In genomic region chr3:20291370-20291769, GRCm38 (mm10) we compare ENCODE assay signal across 32 mouse cellular contexts. TPM values are rescaled to one million over a fixed set of nuclear protein-coding genes. Genes with fewer than 3 reads are reported as not detected.
"Had no signal": no experiment of that assay in that cellular context is flagged by ENCODE, and none has a peak within 500 bp of the region (broad histone marks: within the 10 kb centered on the region; RNA-seq: fewer than 3 reads in every experiment).

No protein-coding gene starts in this region.

- H3K9me3 ChIP-seq: heart, embryonic 15.5 days; hindbrain, embryonic 13.5 days; hindbrain, embryonic 15.5 days; limb, embryonic 13.5 days; limb, embryonic 15.5 days; liver, embryonic 12.5 days had no signal

- DNase-seq: gastrocnemius, postnatal 14 days; gastrocnemius, postnatal 36 days; heart, adult 2 months; heart, postnatal 14 days; heart, postnatal 36 days; kidney, adult 18-20 months; kidney, adult 8-10 months; kidney, postnatal 10 days; kidney, postnatal 36 days; layer of hippocampus, adult 9-11 months; layer of hippocampus, postnatal 36 days; left cerebral cortex, postnatal 4 days had no signal

- ATAC-seq: hindbrain, postnatal 0 days; intestine, postnatal 0 days; liver, embryonic 12.5 days had no signal

- H3K4me2 ChIP-seq: heart, embryonic 11.5 days; heart, embryonic 13.5 days; heart, embryonic 15.5 days; hindbrain, embryonic 13.5 days; hindbrain, embryonic 15.5 days; limb, embryonic 13.5 days; limb, embryonic 15.5 days; liver, embryonic 12.5 days had no signal

- H3K4me3 ChIP-seq: heart, adult 2 months; heart, embryonic 13.5 days; heart, embryonic 15.5 days; hindbrain, embryonic 13.5 days; hindbrain, embryonic 15.5 days; limb, embryonic 13.5 days; limb, embryonic 15.5 days; liver, embryonic 12.5 days had no signal

- H3K9ac ChIP-seq: heart, embryonic 13.5 days; heart, embryonic 15.5 days; hindbrain, embryonic 13.5 days; hindbrain, embryonic 15.5 days; limb, embryonic 13.5 days; limb, embryonic 15.5 days; liver, embryonic 12.5 days; liver, embryonic 14.5 days had no signal

- H3K36me3 ChIP-seq: heart, embryonic 13.5 days; heart, embryonic 15.5 days; hindbrain, embryonic 13.5 days; hindbrain, embryonic 15.5 days; limb, embryonic 13.5 days; limb, embryonic 15.5 days; liver, embryonic 12.5 days had no signal

- H3K27me3 ChIP-seq: heart, embryonic 13.5 days; heart, embryonic 15.5 days; hindbrain, embryonic 13.5 days; hindbrain, embryonic 15.5 days; limb, embryonic 13.5 days; limb, embryonic 15.5 days; liver, embryonic 12.5 days had no signal

- H3K4me1 ChIP-seq: heart, embryonic 13.5 days; heart, embryonic 15.5 days; hindbrain, embryonic 13.5 days; hindbrain, embryonic 15.5 days; limb, embryonic 13.5 days; limb, embryonic 15.5 days; liver, embryonic 12.5 days had no signal

- H3K27ac ChIP-seq: heart, adult 2 months; heart, embryonic 13.5 days; heart, embryonic 15.5 days; hindbrain, embryonic 13.5 days; hindbrain, embryonic 15.5 days; hindbrain, postnatal 0 days; limb, embryonic 13.5 days; limb, embryonic 15.5 days; liver, embryonic 12.5 days; liver, embryonic 14.5 days had no signal

RNA-seq across cellular contexts. Expression of gene Cpb1, which starts 15.8 kb away (rescaled TPM):
- total RNA-seq: gastrocnemius, adult 8-10 months; gastrocnemius, postnatal 36 days; heart, adult 2 months; heart, postnatal 14 days; heart, postnatal 36 days; hematopoietic stem cell, adult 5-6 weeks; layer of hippocampus, postnatal 14 days; layer of hippocampus, postnatal 36 days had no signal
- polyA plus RNA-seq: heart, adult 2 months; heart, embryonic 11.5 days; hindbrain, embryonic 11.5 days; limb, embryonic 11.5 days; limb, embryonic 13.5 days; liver, adult 2 months; liver, embryonic 12.5 days had no signal

RNA-seq across cellular contexts. Expression of gene Cpa3, which starts 49.4 kb away (rescaled TPM):
- total RNA-seq: layer of hippocampus, adult 18-20 months; left cerebral cortex, adult 18-20 months; left cerebral cortex, postnatal 25 days had no signal
- polyA plus RNA-seq: liver, adult 2 months had no signal
